Mouse (Mus musculus) lung, embryonic 16.5 days (tissue): ENCODE data around the gene Gm9117. TPM values are rescaled to one million over a fixed set of nuclear protein-coding genes. Genes with fewer than 3 reads are reported as not detected.
"Not testable (repeated sequence)": the region's sequence is repeated elsewhere in the genome, so short reads cannot be mapped to it uniquely, and the experiment has no call there.

ENCODE experiments used
- ATAC-seq: fragments of 200-750 bp; cut with Nextera tagmentation; 2 replicates; pipeline ENCODE4 v1.8.0; 2017; ENCODE audit warnings: low read depth, mild to moderate bottlenecking, moderate library complexity
- H3K27ac ChIP-seq: fragments of 300-500 bp; sonication (generic); 2 replicates; pipeline ENCODE4 v1.5.1; 2014; ENCODE audit warnings: mild to moderate bottlenecking, control low read depth, low read length
- H3K27me3 ChIP-seq: fragments of 300-500 bp; sonication (generic); 2 replicates; pipeline ENCODE4 v1.6.1; 2014; ENCODE audit warnings: low read depth, low read length, mixed read lengths; ENCODE audit not compliant: control insufficient read depth, insufficient read depth
- H3K36me3 ChIP-seq: fragments of 300-500 bp; sonication (generic); 2 replicates; pipeline ENCODE4 v1.6.1; 2014; ENCODE audit warnings: low read length; ENCODE audit not compliant: control insufficient read depth, insufficient read depth
- H3K4me1 ChIP-seq: fragments of 300-500 bp; sonication (generic); replicated peaks from 2 replicates; pipeline ENCODE4 v1.6.1; 2014; ENCODE audit warnings: low read length, mixed read lengths; ENCODE audit not compliant: control insufficient read depth, insufficient read depth
- H3K4me2 ChIP-seq: fragments of 300-500 bp; sonication (generic); 2 replicates; pipeline ENCODE4 v1.6.1; 2014; ENCODE audit warnings: low read depth, low read length, control low read depth
- H3K4me3 ChIP-seq: fragments of 300-500 bp; sonication (generic); 2 replicates; pipeline ENCODE4 v1.5.1; 2014; ENCODE audit warnings: mild to moderate bottlenecking, low read length, control low read depth
- H3K9ac ChIP-seq: fragments of 300-500 bp; sonication (generic); 2 replicates; pipeline ENCODE4 v1.6.1; 2014; ENCODE audit warnings: low read length, control low read depth
- H3K9me3 ChIP-seq: fragments of 300-500 bp; sonication (generic); 2 replicates; pipeline ENCODE4 v1.6.1; 2016; ENCODE audit warnings: low read length; ENCODE audit not compliant: control insufficient read depth
- WGBS: fragments of 180-500 bp; shearing (Covaris S2); extraction: QIAGEN DNeasy Blood & Tissue Kit; methylation state at CpG from one replicate; pipeline ENCODE4 v1.1.7; 2014; 5-methylcytosine and 5-hydroxymethylcytosine counted together
- polyA plus RNA-seq: library from polyadenylated mRNA; unstranded; fragments of >200 nt; fragmentation: Nextera tagmentation; extraction: Ambion mirVana; gene quantifications from 2 replicates; pipeline ENCODE4 v1.2.1, GENCODE M21; 2015

The Gm9117 gene
- polyA plus RNA-seq: not detected in 2 replicates

GRCm38 (mm10) chr3:93943443-93943842, at the start of gene Gm9117:
Gm9117 (minus strand) TSS chr3:93943543.
- H3K4me3 ChIP-seq, H3K9ac ChIP-seq, H3K27me3 ChIP-seq, ATAC-seq, H3K9me3 ChIP-seq, H3K36me3 ChIP-seq, H3K4me2 ChIP-seq, H3K27ac ChIP-seq, H3K4me1 ChIP-seq: not testable (repeated sequence)
- WGBS: 66% methylated on average over 3 of the region's 4 CpGs

- H3K9ac ChIP-seq, H3K27me3 ChIP-seq, H3K4me2 ChIP-seq, H3K4me1 ChIP-seq, ATAC-seq, H3K4me3 ChIP-seq, H3K9me3 ChIP-seq, H3K36me3 ChIP-seq, H3K27ac ChIP-seq: not testable (repeated sequence)
- WGBS: 81% methylated on average over 6 of the region's 6 CpGs
Measured at GRCm38 (mm10) chr3:93968938-93969337, 25.6 kb upstream of the Gm9117 start.

DNA sequence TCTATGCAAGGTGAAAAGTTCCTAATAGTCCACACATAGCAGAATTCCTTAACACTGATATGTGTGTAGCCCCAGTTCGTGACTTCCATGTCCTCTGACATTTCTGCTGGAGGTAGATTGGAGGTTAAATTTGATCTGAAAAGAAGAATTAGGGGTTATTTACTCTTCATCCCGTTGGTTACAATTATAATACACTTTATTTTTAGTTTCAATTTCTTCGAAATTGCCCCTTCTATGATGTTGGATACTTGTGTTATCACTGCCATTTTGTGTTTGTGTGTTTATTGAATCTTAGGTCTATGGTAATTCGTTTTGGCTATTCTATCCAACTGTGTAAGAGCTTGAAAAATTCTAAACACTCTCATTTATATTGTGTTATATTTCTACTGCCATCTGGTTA, 17.9 kb upstream of the Gm9117 start, which contains the start of gene Tdpoz5:
Gene Tdpoz5 (minus strand): TSS at position 101 of the 400 bp plus-strand sequence.
- H3K9me3 ChIP-seq, ATAC-seq, H3K27me3 ChIP-seq: not testable (repeated sequence)

DNA sequence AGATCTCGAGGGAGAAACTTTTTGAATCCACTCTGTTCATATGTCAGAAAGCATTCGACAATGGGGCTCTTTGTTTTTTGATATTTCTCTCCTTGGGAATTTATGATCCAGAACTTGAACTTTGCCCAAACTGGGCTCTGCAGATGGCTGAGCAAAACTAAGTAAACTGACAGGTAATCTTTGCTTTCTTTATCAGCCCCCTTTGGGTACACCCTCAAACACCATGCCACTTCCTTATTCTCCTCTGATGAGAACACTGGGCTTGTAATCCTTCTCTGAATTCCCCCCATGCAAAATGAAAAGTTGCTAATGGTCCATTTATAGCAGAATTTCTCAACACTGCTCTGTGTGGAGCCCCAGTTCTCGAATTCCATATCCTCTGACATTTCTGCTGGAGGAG, 5.0 kb downstream of the Gm9117 start:
- H3K27ac ChIP-seq, H3K27me3 ChIP-seq, H3K4me2 ChIP-seq, H3K9me3 ChIP-seq, H3K36me3 ChIP-seq, H3K9ac ChIP-seq, ATAC-seq, H3K4me3 ChIP-seq, H3K4me1 ChIP-seq: not testable (repeated sequence)
- no CpG with 5 or more reads among the region's 3 CpGs for WGBS

More for the DNA sequence above, 17.9 kb upstream of the Gm9117 start, which contains the start of gene Tdpoz5:
- H3K27ac ChIP-seq, H3K9ac ChIP-seq, H3K4me1 ChIP-seq, H3K36me3 ChIP-seq, H3K4me2 ChIP-seq, H3K4me3 ChIP-seq: not testable (repeated sequence)
- 83% methylated on average over 2 of the region's 4 CpGs for WGBS

Other genes starting within 250 kb of the Gm9117 start
- gene Gm5773, start 170.5 kb downstream of the Gm9117 start, polyA plus RNA-seq: not detected in 2 replicates
- not detected in 2 replicates for gene Tdpoz4, start 147.1 kb downstream of the Gm9117 start, polyA plus RNA-seq
- not detected in 2 replicates for gene Tdpoz3, start 117.5 kb downstream of the Gm9117 start, polyA plus RNA-seq
- not detected in 2 replicates for gene Tdpoz5, start 17.8 kb upstream of the Gm9117 start, polyA plus RNA-seq
- not detected in 2 replicates for gene Gm9125, start 111.3 kb upstream of the Gm9117 start, polyA plus RNA-seq
- gene Gm10697, start 129.1 kb upstream of the Gm9117 start, polyA plus RNA-seq: not detected in 2 replicates
- not detected in 2 replicates for gene Gm10696, start 234.7 kb upstream of the Gm9117 start, polyA plus RNA-seq